Mouse (Mus musculus) stomach, embryonic 15.5 days (tissue): Measurements from ENCODE around the gene Cab39l. TPM values are rescaled to one million over a fixed set of nuclear protein-coding genes. Genes with fewer than 3 reads are reported as not detected.

Source experiments
- ATAC-seq: fragments of 200-750 bp; cut with Nextera tagmentation; 2 replicates; pipeline ENCODE4 v1.8.0; 2017; ENCODE audit warnings: low read depth, moderate number of reproducible peaks, moderate TSS enrichment; ENCODE audit not compliant: insufficient read depth, low FRiP score
- H3K27ac ChIP-seq: fragments of 300-500 bp; sonication (generic); 2 replicates; pipeline ENCODE4 v1.5.1; 2015; ENCODE audit warnings: mild to moderate bottlenecking, inconsistent platforms
- H3K27me3 ChIP-seq: fragments of 300-500 bp; sonication (generic); replicated peaks from 2 replicates; pipeline ENCODE4 v1.6.1; 2015; ENCODE audit warnings: inconsistent platforms
- H3K36me3 ChIP-seq: fragments of 300-500 bp; sonication (generic); 2 replicates; pipeline ENCODE4 v1.6.1; 2015; ENCODE audit warnings: inconsistent platforms
- H3K4me1 ChIP-seq: fragments of 300-500 bp; sonication (generic); 2 replicates; pipeline ENCODE4 v1.6.1; 2015; ENCODE audit warnings: inconsistent platforms
- H3K4me2 ChIP-seq: fragments of 300-500 bp; sonication (generic); 2 replicates; pipeline ENCODE4 v1.6.1; 2015; ENCODE audit warnings: mild to moderate bottlenecking, inconsistent platforms
- H3K4me3 ChIP-seq: fragments of 300-500 bp; sonication (generic); replicated peaks from 2 replicates; pipeline ENCODE4 v1.5.1; 2015; ENCODE audit warnings: inconsistent platforms
- H3K9ac ChIP-seq: fragments of 300-500 bp; sonication (generic); 2 replicates; pipeline ENCODE4 v1.6.1; 2015; ENCODE audit warnings: inconsistent platforms
- H3K9me3 ChIP-seq: fragments of 300-500 bp; sonication (generic); 2 replicates; pipeline ENCODE4 v1.6.1; 2016; ENCODE audit warnings: inconsistent platforms
- WGBS: fragments of 180-500 bp; shearing (Covaris S2); methylation state at CpG from one replicate; pipeline ENCODE4 v1.1.7; 2015; 5-methylcytosine and 5-hydroxymethylcytosine counted together
- polyA plus RNA-seq: library from polyadenylated mRNA; unstranded; fragments of >200 nt; fragmentation: Nextera tagmentation; extraction: Ambion mirVana; gene quantifications from 2 replicates; pipeline ENCODE4 v1.2.1, GENCODE M21; 2015

Cab39l gene
- polyA plus RNA-seq, 1 experiment from 2014 or later: 36.2 TPM

GRCm38 (mm10) chr14:59549106-59549505 is 108.3 kb downstream of the Cab39l start:
- Histone ChIP-seq H3K27ac (no peak overlapping the region; the same call in 1 of the 2 replicates), H3K9ac (no peak overlapping the region), H3K4me2 (no peak overlapping the region), H3K9me3 (no peaks in the 10 kb centered on the region), H3K4me1 (peaks cover 13% of the 10 kb centered on the region; the same call in 1 of the 2 replicates), H3K27me3 (no peaks in the 10 kb centered on the region), H3K36me3 (no peaks in the 10 kb centered on the region), H3K4me3 (no peak overlapping the region)
- WGBS: 66% methylated on average over 6 of the region's 6 CpGs
- ATAC-seq: no peak

DNA sequence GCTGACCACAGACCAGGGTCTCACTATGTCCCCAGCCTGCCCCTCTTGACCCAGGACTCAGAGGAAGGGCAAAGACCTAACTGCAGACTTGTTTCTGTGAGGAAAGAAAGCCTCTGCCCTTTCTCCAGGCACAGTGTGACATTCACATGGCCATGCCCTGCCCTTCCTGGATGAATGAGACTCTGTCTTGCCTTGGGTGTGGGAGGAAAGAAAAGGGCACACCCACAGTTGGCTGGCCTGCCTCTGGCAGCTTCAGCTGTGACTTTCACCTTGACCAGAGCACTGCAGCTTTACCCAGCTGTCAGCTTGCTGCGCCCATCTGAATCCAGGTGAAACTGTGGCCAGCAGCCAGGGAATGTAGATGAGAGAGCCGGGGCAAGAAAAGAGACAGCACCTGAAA is 110.1 kb downstream of the Cab39l start:
- no peak overlapping the region for H3K4me2 ChIP-seq
- 0 out of 2 replicates have a peak overlapping the region, but pooled peaks have one; percentile 17 for H3K27ac ChIP-seq
- H3K4me3 ChIP-seq: no peak overlapping the region
- no peaks in the 10 kb centered on the region for H3K36me3 ChIP-seq
- no peak overlapping the region for H3K9ac ChIP-seq
- H3K27me3 ChIP-seq: no peaks in the 10 kb centered on the region
- H3K4me1 ChIP-seq: peaks cover 13% of the 10 kb centered on the region; the same call in 1 of the 2 replicates
- ATAC-seq: peak; percentile 60; the same call in 1 of the 2 replicates
- WGBS: 65% methylated on average over 2 of the region's 2 CpGs
- no peaks in the 10 kb centered on the region for H3K9me3 ChIP-seq

GRCm38 (mm10) chr14:59551956-59552355 is 111.2 kb downstream of the Cab39l start:
- no peak for ATAC-seq
- H3K36me3 ChIP-seq: no peaks in the 10 kb centered on the region
- no peak overlapping the region for H3K27ac ChIP-seq
- no peaks in the 10 kb centered on the region for H3K27me3 ChIP-seq
- no peak overlapping the region for H3K9ac ChIP-seq
- no peaks in the 10 kb centered on the region for H3K9me3 ChIP-seq
- 35% methylated on average over 8 of the region's 8 CpGs for WGBS
- no peak overlapping the region for H3K4me3 ChIP-seq
- peaks cover 13% of the 10 kb centered on the region; the same call in 1 of the 2 replicates for H3K4me1 ChIP-seq
- H3K4me2 ChIP-seq: no peak overlapping the region

GRCm38 (mm10) chr14:59554025-59554424 is 113.3 kb downstream of the Cab39l start:
- Histone ChIP-seq H3K27me3 (no peaks in the 10 kb centered on the region), H3K36me3 (no peaks in the 10 kb centered on the region), H3K9ac (no peak overlapping the region), H3K4me3 (no peak overlapping the region), H3K27ac (no peak overlapping the region), H3K4me1 (peaks cover 10% of the 10 kb centered on the region; the same call in 1 of the 2 replicates), H3K4me2 (no peak overlapping the region), H3K9me3 (no peaks in the 10 kb centered on the region)
- ATAC-seq: no peak
- 75% methylated on average over 5 of the region's 5 CpGs for WGBS

- WGBS: 67% methylated on average over 8 of the region's 8 CpGs
- Histone ChIP-seq H3K4me3 (no peak overlapping the region), H3K9ac (no peak overlapping the region), H3K36me3 (no peaks in the 10 kb centered on the region), H3K4me1 (peaks cover 7% of the 10 kb centered on the region; the same call in 1 of the 2 replicates), H3K27me3 (no peaks in the 10 kb centered on the region), H3K4me2 (no peak overlapping the region), H3K27ac (no peak overlapping the region), H3K9me3 (no peaks in the 10 kb centered on the region)
- ATAC-seq: no peak
Observed at GRCm38 (mm10) chr14:59555018-59555417, 114.2 kb downstream of the Cab39l start.

DNA sequence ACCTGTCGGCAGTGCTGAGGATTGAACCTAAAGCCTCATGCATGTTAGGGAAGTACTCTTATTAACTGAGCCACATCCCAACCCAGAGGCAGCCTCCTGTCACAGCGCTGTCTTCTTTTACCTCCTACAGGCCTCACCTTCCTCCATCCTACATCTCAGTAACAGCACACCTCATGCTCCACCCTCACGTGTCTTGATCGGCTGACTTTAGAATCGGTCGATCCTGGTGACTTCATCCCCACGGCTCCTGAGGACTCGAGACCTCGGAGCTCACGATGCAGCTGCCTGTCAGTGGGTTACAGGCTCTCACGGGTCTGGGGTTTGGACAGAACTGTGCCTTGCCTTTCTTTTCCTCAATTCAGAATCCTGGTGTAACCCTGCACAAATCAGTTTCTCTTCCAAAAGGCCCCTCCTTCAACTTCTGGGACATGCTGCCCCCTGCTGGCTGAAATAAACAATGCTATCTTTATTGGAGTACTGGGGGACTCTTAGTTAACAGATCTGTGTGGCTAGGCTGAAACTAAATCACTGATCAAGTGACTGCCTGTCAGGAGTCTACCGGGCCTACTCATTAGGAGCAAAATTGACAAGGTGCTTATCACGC is 115.3 kb downstream of the Cab39l start:
- peak overlapping the region; percentile 33; the same call in 1 of the 2 replicates for H3K4me2 ChIP-seq
- H3K4me3 ChIP-seq: 0 out of 2 replicates have a peak overlapping the region, but pooled peaks have one; percentile 19
- 46% methylated on average over 13 of the region's 13 CpGs for WGBS
- no peak overlapping the region for H3K27ac ChIP-seq
- no peak overlapping the region for H3K9ac ChIP-seq
- no peaks in the 10 kb centered on the region for H3K9me3 ChIP-seq
- H3K4me1 ChIP-seq: peaks cover 5% of the 10 kb centered on the region; the same call in 1 of the 2 replicates
- no peaks in the 10 kb centered on the region for H3K36me3 ChIP-seq
- no peak; the same call in 1 of the 2 replicates for ATAC-seq
- no peaks in the 10 kb centered on the region for H3K27me3 ChIP-seq

GRCm38 (mm10) chr14:59557071-59557470 is 116.3 kb downstream of the Cab39l start:
- WGBS: 58% methylated on average over 4 of the region's 4 CpGs
- Histone ChIP-seq H3K27ac (no peak overlapping the region), H3K4me2 (no peak overlapping the region), H3K36me3 (no peaks in the 10 kb centered on the region), H3K4me1 (no peaks in the 10 kb centered on the region; the same call in 1 of the 2 replicates), H3K4me3 (no peak overlapping the region), H3K27me3 (no peaks in the 10 kb centered on the region), H3K9ac (no peak overlapping the region), H3K9me3 (no peaks in the 10 kb centered on the region)
- ATAC-seq: no peak

DNA sequence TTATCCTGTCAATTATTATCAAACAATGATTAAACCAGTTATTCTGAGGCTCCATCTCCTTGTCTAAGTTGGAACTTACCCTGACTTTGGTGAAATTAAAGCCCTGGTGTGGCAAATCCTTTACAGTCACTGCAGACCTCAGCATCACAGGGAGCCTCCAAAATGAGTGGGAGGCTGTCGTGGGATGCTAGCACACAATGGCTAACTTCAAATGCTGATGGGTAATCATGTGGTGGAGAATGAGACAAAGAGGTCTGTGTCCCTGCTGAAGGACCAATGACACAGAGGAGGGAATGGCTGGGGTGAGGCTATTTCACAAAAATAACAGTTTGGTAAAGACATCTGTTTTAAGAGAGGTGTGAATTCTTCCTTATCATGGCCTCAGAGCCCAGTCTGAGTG is 117.1 kb downstream of the Cab39l start:
- Histone ChIP-seq H3K4me1 (no peaks in the 10 kb centered on the region; the same call in 1 of the 2 replicates), H3K27me3 (no peaks in the 10 kb centered on the region), H3K9me3 (no peaks in the 10 kb centered on the region), H3K4me3 (no peak overlapping the region), H3K4me2 (no peak overlapping the region), H3K9ac (no peak overlapping the region), H3K36me3 (no peaks in the 10 kb centered on the region), H3K27ac (no peak overlapping the region)
- WGBS: 71% methylated on average over 1 of the region's 1 CpGs
- ATAC-seq: no peak

DNA sequence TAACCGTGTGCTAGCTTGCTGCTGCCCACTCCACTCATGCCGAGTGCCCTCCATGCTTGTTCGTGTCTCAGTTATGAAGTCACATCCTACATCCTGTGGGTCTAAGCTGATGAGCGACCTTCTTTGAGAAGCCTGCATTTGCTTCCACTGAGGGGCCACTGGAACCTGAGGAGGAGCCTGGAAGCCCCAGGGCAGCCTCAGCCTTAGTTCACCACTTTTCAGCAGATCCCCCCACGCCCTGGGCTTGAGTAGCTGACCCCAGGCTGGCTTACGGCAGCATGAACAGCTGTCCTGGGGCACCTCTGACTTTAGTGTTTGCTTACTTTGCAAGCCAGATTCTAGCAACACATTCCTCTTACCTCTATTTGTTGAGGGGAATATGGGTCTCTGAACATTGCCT is 126.0 kb downstream of the Cab39l start:
- 83% methylated on average over 6 of the region's 6 CpGs for WGBS
- Histone ChIP-seq H3K4me2 (no peak overlapping the region), H3K4me1 (no peaks in the 10 kb centered on the region), H3K36me3 (peaks cover 11% of the 10 kb centered on the region), H3K27me3 (no peaks in the 10 kb centered on the region), H3K9me3 (no peaks in the 10 kb centered on the region), H3K4me3 (no peak overlapping the region), H3K27ac (no peak overlapping the region), H3K9ac (no peak overlapping the region)
- no peak for ATAC-seq

- no peak overlapping the region for H3K9ac ChIP-seq
- H3K4me2 ChIP-seq: no peak overlapping the region
- no peak for ATAC-seq
- peaks cover 20% of the 10 kb centered on the region for H3K36me3 ChIP-seq
- no peaks in the 10 kb centered on the region for H3K4me1 ChIP-seq
- no peak overlapping the region for H3K4me3 ChIP-seq
- 83% methylated on average over 5 of the region's 5 CpGs for WGBS
- H3K27ac ChIP-seq: no peak overlapping the region
- H3K27me3 ChIP-seq: no peaks in the 10 kb centered on the region
- H3K9me3 ChIP-seq: no peaks in the 10 kb centered on the region
Observed at GRCm38 (mm10) chr14:59576385-59576784, 135.6 kb downstream of the Cab39l start.

GRCm38 (mm10) chr14:59590614-59591013 is 149.8 kb downstream of the Cab39l start:
- Histone ChIP-seq H3K9me3 (no peaks in the 10 kb centered on the region), H3K27me3 (no peaks in the 10 kb centered on the region), H3K4me3 (no peak overlapping the region), H3K9ac (no peak overlapping the region), H3K36me3 (peaks cover 34% of the 10 kb centered on the region), H3K4me2 (no peak overlapping the region), H3K4me1 (no peaks in the 10 kb centered on the region), H3K27ac (no peak overlapping the region)
- no peak for ATAC-seq
- WGBS: 77% methylated on average over 1 of the region's 1 CpGs

GRCm38 (mm10) chr14:59591901-59592300 is 151.1 kb downstream of the Cab39l start:
- Histone ChIP-seq H3K36me3 (peaks cover 23% of the 10 kb centered on the region), H3K27me3 (no peaks in the 10 kb centered on the region), H3K9me3 (no peaks in the 10 kb centered on the region), H3K27ac (no peak overlapping the region), H3K4me3 (no peak overlapping the region), H3K4me2 (no peak overlapping the region), H3K9ac (no peak overlapping the region), H3K4me1 (0 out of 2 replicates have a peak, but pooled peaks cover 2% of the 10 kb centered on the region)
- WGBS: 87% methylated on average over 8 of the region's 8 CpGs
- no peak for ATAC-seq
